Mouse (Mus musculus) erythroid progenitor cell, adult 5-6 weeks (primary cell): ENCODE data around the gene Rad51b. TPM values are rescaled to one million over a fixed set of nuclear protein-coding genes. Genes with fewer than 3 reads are reported as not detected.

Source experiments
- ATAC-seq: replicated peaks from 2 replicates; pipeline ENCODE4 v1.8.0; 2016; ENCODE audit warnings: moderate number of reproducible peaks, mild to moderate bottlenecking, moderate TSS enrichment, inconsistent platforms; ENCODE audit not compliant: poor library complexity, low FRiP score, severe bottlenecking
- total RNA-seq, 2 experiments: library from RNA; stranded (forward) in 1 of 2; stranded (reverse) in 1 of 2; fragments of 150-400 nt in 1 of 2; fragments of 186-747, 209-891 nt in 1 of 2; gene quantifications; 2 replicates each; pipeline versions ENCODE4 v1.2.3 to v1.2.4; 2015 to 2017; ENCODE audit warnings: low replicate concordance in 2 of 2

Gene Rad51b
- total RNA-seq, 2 experiments from 2014 or later = 9.5 to 12.6 TPM

DNA sequence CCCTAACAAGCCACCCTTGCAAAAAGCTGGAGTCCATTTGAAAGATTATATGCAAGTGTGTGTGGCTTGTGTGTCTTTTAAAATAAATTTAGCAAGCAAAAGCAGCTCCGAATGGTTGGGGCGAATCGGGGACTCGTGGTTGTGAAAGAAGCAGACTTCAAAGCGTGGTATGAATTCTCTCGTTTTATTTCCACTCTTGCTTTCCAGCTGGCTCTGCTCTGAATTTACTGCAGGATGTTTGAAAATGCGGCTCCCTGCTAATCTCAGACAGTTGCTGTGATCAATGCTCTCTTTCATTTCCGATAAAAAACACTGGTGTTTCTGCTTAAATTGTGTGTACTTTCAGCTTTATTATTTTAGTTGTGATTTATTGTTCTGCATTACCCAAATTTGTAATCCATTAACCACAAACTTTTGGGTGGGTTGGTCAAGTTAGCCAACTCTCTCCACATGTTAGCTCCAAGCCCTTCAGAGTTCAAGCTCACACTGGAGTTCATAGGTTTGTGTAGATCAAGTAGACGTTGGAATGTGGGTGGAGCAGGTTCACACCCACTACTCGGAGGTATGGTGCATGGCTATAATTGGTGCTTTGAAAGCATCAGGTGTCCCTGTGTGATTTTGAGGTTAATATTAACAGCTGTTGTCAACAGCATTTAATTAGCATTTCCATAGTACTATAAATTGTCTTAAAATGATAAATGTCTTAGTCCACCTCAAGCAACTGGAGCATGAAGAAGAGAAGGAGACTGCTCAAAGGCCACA lies 366.2 kb downstream of the Rad51b start:
- ATAC-seq = no peak

DNA sequence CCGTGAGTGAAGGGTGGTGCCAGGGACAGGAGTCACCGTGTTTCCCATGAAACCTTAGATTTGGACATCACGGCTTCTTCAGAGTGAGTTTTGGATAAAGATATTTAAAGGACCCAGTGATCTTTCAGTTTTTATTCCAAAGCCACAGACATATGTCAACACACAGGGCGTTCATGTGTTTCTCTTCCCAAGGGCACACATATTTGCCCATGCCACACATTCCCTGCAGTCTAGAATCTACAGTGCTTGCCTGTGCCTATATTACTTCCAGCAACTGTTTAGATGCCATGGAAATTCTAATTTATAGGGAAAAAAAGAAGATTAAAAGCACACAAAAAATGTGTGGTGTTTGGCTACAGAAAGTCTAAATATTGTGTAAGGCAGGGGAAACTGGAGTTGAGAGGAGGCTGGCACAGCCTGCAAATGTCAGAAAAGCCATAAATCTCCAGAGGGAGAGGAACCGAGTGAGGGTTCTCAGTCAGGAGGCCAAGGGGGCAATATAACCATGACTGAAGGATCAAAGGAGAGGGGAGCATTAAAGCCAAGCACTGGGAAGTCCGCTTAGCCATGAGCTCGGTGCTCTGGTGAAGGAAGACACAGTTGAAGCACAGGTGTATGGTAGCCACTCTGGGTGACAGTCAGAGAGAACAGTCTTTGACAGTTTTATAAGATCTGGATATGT lies 367.0 kb downstream of the Rad51b start:
- no peak for ATAC-seq

DNA sequence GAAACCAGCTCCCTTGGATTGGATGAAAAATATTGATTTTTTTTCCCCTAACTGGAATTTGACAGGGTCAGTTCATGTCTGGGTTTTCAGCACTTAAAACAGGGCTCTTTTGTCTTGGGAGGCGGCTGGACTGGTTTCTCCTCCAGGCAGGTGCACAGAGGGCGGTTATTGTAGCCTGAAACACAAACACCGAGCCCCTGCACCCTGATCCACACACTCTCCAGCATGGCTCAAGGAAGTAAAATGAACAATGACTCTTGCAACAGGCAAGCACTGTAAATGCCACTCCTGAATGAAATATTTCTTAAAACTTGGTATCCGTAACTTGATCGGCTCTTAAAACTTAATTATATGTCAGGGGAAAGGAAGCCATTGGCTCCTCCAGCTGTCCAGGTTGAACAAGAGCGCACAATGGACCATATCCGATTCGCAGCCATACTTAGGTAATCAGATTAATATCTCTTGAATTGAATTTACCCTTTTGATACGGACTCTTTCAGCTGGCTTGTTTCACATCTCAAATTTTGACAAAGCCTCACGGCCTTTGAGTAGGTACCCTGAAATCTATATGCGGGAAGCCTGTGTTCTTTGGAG lies 377.9 kb downstream of the Rad51b start:
- ATAC-seq = no peak

DNA sequence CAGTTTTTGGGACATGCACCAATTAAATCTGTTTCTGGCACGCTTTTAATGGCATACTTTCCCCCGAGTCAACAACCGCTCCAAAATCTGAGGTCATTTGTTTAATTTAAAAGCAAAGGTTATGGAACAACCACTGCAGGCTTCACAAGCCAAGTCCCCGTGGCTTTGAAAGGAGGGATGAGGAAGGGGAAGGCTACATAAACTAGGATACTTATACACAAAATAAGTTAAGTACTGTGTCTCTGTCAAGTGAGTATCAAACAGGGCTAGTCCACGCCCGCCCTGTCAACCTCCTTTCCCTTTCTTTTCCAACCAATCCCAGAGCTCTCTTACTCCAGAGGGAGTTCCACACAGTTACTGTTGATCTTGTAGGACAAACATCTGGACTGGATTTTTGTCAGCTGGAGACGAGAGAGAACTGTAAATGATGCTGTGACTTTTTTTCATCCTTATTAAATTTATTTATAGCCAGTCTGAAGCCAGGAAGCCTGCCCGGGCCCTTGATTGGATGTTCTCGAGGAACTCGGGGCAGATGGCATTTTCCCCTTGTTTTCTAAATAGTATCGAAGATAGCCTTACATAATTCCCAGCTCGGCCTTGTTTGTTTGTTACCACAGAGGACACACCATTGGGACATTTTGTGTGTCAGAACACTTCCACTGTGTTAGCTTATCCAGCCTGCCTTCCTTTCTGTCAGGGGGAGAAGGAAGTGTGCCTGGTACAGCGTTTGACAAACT lies 378.5 kb downstream of the Rad51b start:
- ATAC-seq = no peak

DNA sequence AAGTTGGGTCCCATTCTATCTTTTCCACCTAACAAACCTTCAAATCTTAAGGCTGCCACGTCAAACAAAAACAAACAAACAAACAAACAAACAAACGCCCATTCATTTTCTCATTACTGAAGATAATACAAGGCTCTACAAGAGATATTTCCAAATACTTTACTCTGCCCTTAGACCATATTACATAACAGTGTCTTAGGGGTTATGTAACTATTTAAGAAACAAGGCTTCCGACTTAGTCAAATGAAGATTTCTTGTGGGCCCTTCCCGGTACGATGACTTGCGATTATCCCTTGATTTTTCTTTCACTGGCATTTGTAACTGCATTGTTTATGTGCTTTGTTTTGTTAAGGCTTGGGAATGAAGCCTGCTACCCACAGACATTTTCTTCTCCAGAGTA lies 379.2 kb downstream of the Rad51b start:
- no peak for ATAC-seq

DNA sequence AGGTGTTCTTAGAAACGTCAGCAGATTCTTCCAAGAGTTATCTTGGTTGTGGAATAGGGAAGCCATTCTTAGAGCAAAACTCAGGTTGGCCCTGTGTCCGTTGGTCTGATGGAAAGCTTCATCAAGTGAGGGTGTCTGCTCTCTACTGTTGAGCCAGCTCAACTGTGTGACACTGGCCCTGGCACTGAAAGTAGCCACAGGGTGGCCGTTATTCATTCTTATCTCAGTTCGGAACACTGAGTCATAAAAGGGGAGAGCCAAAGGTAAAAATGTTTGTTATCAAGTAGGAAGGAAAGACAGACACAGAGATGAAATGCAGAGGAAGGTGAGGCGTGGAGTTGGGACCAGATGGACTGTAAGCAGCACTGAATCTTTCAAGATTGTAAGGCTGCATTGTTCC lies 379.8 kb downstream of the Rad51b start:
- no peak for ATAC-seq

DNA sequence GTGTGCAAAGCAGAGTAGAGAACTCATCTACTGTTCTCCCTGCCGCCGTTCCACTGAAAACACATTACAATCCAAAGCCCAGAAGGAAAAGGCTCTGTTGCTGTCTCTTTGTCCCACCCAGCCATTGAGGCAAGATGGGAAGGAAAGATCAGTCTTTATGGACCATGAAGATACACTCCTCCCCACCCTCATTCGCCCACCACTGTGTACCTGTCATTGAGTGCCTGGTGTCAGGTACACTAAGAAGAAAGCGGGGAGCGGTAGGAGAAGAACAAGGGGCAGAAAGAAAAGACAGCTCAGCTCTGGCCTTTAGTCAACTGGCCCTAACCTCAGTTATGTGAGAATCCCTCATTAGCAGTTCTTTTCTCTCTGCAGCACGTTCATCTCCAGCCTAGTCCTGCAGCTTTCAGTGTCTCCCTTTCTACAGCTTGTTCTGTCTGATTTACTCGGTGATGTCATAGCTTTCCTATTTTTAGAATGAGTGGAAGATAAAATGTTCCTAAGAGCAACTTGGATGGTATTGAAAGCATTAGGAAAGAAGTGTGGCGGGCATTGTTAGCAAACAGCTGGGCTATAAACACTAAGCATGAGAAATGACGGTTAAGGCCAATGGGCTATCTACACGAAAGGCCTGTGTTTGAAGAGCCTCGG lies 382.3 kb downstream of the Rad51b start:
- no peak for ATAC-seq

DNA sequence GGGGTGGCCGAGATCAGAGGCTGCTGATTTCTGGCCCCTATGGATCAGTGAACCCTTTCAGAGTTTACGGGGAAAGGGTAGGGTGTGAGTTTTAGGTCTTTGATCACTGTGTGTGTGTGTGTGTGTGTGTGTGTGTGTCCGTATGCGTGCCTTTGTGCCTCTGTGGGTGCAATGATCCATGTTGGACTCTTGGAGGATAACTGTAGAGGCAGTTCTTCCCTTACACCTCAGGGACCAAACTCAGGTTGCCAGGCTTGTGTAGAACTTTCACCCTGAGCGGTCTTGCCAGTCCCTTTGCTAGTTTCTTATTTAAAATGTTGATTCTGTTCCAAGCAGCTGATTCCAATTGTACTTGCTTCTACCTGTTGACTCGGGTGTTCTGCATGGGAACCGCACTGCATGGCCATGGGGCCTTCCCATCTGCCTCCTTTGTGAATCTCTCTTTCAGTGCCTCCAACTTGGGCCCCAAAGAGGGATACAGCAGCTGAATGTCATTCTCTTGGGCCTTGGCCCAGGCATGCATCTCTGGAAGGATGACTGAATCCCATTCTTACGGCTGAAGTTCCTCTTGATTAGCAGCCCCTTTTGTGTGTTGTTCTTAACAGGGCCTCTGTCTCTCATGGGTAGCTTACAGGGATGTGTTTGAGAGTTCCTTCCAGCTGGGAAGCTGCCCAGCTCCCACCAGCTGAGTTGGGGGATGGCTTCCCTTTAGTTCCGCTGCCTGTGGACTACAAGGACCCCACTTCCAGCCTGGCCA lies 383.0 kb downstream of the Rad51b start:
- ATAC-seq = no peak

DNA sequence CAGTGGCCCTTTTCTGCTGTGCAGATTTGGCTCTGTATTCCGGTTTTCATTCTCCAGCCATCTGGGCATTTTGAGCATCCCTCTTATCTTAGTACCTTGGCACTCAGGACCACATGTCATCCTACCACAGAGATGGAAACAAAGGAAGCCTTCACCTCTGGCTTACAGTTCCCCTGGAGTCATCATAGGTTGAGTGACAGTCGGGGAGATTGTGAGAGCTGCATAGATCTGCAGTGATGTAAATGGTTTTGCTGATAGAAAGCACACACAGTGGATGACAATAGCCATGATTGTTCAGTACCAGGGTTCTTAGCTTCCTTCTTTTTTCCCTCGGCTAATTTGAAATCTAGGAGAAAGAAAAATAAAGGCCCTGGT lies 383.6 kb downstream of the Rad51b start:
- ATAC-seq = no peak

DNA sequence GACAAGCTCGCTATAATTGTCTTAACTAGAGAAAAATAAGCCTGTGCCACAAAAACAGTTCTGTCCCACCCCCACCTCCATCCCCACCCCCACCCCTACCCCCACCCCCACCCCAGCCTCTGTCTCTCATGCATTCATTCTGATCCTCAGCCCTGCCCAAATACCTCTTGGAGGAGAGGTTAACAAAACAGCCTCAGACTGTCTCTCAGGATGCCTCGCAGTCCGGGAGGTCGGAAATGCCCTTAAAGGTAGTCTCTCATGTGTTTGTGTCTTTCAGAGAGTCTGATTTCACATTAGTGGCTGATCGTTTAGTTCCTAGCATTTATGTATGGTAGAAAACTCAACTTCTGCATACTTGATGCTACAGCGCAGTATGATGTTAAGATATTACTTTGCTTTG lies 384.5 kb downstream of the Rad51b start:
- no peak for ATAC-seq

DNA sequence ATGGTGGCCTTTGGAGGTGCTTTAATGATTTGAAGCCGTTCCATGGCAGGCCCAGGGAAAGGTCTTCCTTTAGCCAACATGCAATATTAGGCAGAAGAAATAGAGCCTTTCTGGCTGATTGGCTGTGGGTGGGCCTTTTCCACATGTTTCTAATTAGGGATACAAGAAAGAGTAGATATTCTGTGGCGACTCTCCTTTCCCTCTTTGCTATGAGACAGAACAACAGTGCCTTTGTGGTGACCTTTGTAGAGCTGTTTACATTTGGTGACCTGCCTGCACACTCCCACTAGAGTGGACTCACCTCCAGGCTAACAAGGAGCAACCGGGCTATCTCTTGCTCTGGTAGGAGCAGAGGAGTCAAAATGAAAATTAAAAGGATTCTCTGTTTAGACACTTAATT lies 386.3 kb downstream of the Rad51b start:
- no peak for ATAC-seq

DNA sequence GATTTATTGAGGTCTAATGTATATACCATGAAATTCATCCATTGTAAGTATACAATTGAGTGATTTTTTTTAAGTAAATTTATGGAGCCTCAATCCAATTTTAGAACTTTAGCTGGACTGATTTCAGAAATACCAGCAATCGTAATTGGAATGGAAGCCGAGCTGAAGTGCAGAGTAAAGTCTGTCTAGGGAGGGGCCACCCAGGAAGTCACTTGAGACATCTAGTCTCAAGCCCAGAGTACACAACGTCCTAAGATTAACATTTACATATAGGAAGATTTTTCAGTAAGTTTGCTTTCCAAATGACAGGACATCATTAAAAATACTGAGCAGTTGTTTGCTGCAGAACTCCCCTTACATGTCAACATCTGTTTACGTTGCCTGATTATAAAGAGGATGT lies 386.7 kb downstream of the Rad51b start:
- ATAC-seq = no peak

DNA sequence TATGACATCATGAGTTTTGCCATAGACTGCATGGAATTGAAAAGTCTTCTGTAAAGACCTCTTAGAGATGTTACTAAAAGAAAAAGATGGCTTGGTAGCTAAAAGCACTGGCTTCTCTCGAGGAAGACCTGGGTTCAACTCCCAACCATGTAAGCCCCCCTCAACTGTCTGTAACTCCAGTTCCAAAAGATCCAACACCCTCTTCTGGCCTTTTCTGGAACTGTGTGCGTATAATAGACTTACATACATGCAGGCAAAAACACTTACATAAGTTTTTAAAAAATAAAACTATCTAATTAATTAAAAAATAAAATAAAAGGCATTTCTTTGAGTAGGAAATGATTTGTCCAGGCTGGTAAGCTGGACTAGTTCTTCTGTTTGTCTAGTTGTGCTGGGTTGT lies 387.3 kb downstream of the Rad51b start:
- ATAC-seq = no peak

DNA sequence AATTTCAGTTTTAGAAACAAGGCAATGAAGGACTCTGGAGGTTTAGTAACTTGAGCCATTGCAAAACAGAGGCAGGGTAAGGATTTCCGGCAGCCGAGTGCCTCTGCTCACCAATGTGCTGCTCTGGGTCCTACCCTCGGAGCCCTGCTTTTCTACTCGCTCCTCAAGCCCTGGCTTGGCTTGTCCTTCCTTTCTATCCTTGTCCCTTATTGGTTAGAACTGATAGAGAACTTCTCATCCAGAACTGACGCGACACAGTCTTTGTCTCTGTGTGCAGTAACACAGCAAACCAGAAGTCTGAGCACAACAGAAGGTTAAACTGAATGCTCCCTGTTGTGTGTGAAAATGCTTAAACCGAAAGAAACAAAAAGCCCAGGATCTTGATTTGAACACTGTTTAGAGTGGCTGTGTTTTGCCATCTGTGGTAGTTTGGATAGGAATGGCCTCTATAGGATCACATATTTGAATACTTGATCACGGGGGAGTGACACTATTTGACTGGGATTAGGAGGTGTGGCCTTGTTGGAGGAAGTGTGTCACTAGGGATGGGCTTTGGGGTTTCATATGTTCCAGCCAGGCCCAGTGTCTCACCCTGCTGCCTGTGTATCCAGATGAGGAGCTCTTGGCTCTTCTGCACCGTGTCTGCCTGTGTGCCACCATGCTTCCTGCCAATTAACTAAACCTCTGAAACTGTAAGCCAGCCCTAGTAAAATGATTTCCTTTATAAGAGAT lies 389.7 kb downstream of the Rad51b start:
- no peak for ATAC-seq

DNA sequence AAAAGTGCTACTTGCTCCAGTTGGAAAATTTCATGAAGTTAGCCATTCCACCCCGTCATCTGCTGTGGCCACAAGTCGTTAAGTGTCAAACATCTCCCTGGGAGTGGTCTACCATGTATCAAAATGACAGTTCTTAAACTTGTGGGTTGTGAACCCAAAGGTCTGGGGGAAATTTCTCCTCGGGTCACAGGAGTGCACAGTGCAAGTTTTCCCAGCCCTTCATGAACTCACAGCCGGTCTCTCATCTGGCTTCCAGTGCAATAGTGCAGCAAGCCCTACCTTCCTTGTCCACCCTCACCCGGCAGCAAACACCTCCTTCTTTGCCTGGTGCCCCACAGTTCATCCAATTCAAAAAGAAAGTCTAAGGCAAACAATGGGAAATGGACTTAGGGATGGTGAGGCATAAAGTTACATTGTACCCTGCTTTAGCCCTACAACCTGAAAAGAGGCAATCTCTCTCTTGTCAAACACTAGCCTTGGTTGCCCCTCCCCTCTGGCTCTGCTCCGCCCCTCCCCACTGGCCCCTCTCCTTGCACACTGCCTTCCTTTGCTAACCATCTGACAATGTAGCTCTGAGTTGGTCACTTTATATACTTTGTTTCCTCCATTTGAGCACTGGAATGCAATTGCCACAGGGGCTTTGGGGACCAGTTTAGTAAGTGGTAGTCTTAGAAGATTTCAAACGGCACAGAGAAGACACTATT lies 390.8 kb downstream of the Rad51b start:
- ATAC-seq = no peak

DNA sequence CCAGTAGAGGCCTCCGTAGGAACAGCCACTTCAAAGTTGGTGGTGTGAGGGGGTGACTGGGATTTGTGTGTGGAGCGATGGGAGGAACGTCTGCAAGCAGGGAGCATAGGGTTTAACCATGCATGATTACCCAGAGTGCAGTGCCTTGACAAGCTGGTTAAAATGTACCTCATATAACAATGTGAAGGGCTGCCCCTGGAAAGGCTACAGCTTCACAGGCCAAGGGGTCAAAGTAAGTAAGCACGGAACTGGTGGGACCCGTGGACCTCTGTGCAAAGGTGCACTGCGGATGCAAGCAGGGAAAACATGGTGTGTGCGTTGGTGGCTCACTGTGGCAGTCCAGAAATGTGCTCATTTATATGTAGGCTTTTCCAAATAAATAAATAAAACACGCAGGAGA lies 392.2 kb downstream of the Rad51b start:
- ATAC-seq = no peak

DNA sequence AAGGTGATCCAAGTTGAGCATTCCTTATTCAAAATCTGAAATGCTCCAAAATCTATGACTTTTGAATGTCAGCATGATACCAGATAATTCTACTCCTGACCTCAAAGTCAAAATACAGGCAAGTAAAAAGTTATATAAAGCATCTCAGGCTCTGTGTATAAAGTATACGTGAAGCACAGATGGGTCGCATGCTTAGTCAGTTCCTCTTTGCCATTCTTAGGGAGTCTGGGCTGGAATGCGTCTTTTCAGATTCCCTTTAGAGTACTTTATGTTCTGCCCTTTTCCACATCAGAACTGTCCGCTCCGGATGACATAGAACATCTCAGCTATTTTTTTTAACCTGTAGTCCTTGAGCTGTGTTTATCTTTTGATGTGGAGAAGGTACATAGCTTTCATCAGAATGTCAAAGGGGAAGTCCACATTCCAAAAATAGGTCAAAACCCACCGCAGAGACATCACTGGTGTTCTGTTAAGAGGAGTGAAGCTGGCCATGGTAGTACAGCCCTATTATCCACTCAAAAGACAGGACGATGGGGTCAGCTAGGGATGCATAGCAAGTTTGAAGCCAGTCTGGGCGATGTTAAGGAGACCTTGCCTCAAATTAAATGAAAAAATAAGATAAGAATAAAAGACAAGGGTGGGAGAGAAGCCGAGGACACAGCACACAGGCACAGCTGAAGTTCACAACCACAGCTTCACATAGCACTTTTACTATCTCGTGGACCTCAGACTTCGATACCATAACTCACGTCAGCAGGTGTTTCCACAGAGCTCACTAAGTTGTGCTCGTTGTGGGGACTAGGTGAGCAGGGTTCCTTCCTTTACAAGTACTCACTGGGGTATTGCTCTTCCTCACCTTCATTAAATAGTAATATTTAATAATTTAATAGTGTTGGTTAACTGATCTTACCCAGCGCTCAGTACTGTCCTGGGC lies 395.1 kb downstream of the Rad51b start:
- ATAC-seq = no peak
